Mouse (Mus musculus): ENCODE measurements around the gene Frmd4b. TPM values are rescaled to one million over a fixed set of nuclear protein-coding genes. Genes with fewer than 3 reads are reported as not detected.
"Not testable (repeated sequence)": the region's sequence is repeated elsewhere in the genome, so short reads cannot be mapped to it uniquely, and the experiment has no call there.

The Frmd4b gene
- polyA plus RNA-seq, 1 experiment from 2014 or later = 17.6 TPM

GRCm38 (mm10) chr6:97269596-97269995, 347.7 kb downstream of the Frmd4b start:
- Histone ChIP-seq H3K27me3 (ENCODE audit: control insufficient read depth, insufficient read depth, low read length) (no peaks in the 10 kb centered on the region), H3K9ac (ENCODE audit: low read length) (no peak overlapping the region), H3K27ac (replicated peaks in 1 of 2; ENCODE audit: control insufficient read depth in 1 of 2, insufficient read depth in 1 of 2, low read depth in 2 of 2, low read length in 2 of 2) (no peak overlapping the region), H3K9me3 (ENCODE audit: control insufficient read depth, low read length) (no peaks in the 10 kb centered on the region), H3K4me1 (ENCODE audit: control insufficient read depth in 2 of 2, insufficient read depth in 2 of 2, low read length in 2 of 2) (peaks cover 8 to 9% of the 10 kb centered on the region in 2 experiments), H3K4me2 (ENCODE audit: low read length) (no peak overlapping the region), H3K4me3 (ENCODE audit: control insufficient read depth in 1 of 2, insufficient read depth in 1 of 2, low read depth in 1 of 2, low read length in 2 of 2) (no peak overlapping the region), H3K36me3 (ENCODE audit: control insufficient read depth, insufficient read depth, low read length) (no peaks in the 10 kb centered on the region)
- ATAC-seq (ENCODE audit: insufficient number of reproducible peaks, insufficient read depth, low FRiP score, low read depth) = no peak
- WGBS = 75% methylated on average over 11 of the region's 11 CpGs

DNA sequence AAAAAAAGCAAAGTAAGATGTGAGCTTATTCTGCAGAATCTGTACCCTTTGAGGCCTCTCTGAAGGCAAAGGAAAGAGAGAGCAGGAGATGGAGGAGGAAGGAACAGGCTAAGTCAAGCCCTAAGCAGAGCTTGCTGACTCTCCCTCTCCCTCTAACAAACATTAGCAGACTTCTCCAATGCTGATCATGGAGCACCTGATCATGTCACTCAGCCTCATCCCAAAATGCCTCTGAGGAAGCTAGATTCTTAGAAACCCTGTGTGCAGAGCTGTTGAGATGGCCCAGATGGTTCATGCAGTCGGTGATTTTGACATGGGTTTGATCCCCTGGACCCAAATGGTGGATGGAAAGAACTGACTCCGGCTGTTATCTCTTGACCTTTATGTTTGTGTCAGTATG, 350.2 kb downstream of the Frmd4b start:
- peaks cover 3 to 8% of the 10 kb centered on the region in 2 experiments; a peak in 3 of 4 replicates for H3K4me1 ChIP-seq (ENCODE audit: control insufficient read depth in 2 of 2, insufficient read depth in 2 of 2, low read length in 2 of 2)
- H3K9me3 ChIP-seq (ENCODE audit: control insufficient read depth, low read length) = no peaks in the 10 kb centered on the region
- H3K27me3 ChIP-seq (ENCODE audit: control insufficient read depth, insufficient read depth, low read length) = no peaks in the 10 kb centered on the region
- H3K9ac ChIP-seq (ENCODE audit: low read length) = no peak overlapping the region
- ATAC-seq (ENCODE audit: insufficient number of reproducible peaks, insufficient read depth, low FRiP score, low read depth) = no peak
- H3K27ac ChIP-seq (replicated peaks in 1 of 2; ENCODE audit: control insufficient read depth in 1 of 2, insufficient read depth in 1 of 2, low read depth in 2 of 2, low read length in 2 of 2) = no peak overlapping the region
- no peak overlapping the region for H3K4me2 ChIP-seq (ENCODE audit: low read length)
- WGBS = 88% methylated on average over 2 of the region's 2 CpGs
- no peaks in the 10 kb centered on the region for H3K36me3 ChIP-seq (ENCODE audit: control insufficient read depth, insufficient read depth, low read length)
- H3K4me3 ChIP-seq (ENCODE audit: control insufficient read depth in 1 of 2, insufficient read depth in 1 of 2, low read depth in 1 of 2, low read length in 2 of 2) = no peak overlapping the region

- Histone ChIP-seq H3K4me3 (ENCODE audit: control insufficient read depth in 1 of 2, insufficient read depth in 1 of 2, low read depth in 1 of 2, low read length in 2 of 2) (no peak overlapping the region), H3K9ac (ENCODE audit: low read length) (no peak overlapping the region), H3K4me2 (ENCODE audit: low read length) (no peak overlapping the region), H3K36me3 (ENCODE audit: control insufficient read depth, insufficient read depth, low read length) (no peaks in the 10 kb centered on the region), H3K4me1 (ENCODE audit: control insufficient read depth in 2 of 2, insufficient read depth in 2 of 2, low read length in 2 of 2) (peaks cover 3 to 8% of the 10 kb centered on the region in 2 experiments; a peak in 3 of 4 replicates), H3K27ac (replicated peaks in 1 of 2; ENCODE audit: control insufficient read depth in 1 of 2, insufficient read depth in 1 of 2, low read depth in 2 of 2, low read length in 2 of 2) (no peak overlapping the region), H3K9me3 (ENCODE audit: control insufficient read depth, low read length) (no peaks in the 10 kb centered on the region), H3K27me3 (ENCODE audit: control insufficient read depth, insufficient read depth, low read length) (no peaks in the 10 kb centered on the region)
- ATAC-seq (ENCODE audit: insufficient number of reproducible peaks, insufficient read depth, low FRiP score, low read depth) = no peak
- WGBS = 71% methylated on average over 4 of the region's 4 CpGs
Measured at GRCm38 (mm10) chr6:97266661-97267060, 350.7 kb downstream of the Frmd4b start.

GRCm38 (mm10) chr6:97265705-97266104, 351.6 kb downstream of the Frmd4b start:
- H3K4me1 ChIP-seq (ENCODE audit: control insufficient read depth in 2 of 2, insufficient read depth in 2 of 2, low read length in 2 of 2) = peaks cover 3 to 8% of the 10 kb centered on the region in 2 experiments; a peak in 3 of 4 replicates
- no peaks in the 10 kb centered on the region for H3K36me3 ChIP-seq (ENCODE audit: control insufficient read depth, insufficient read depth, low read length)
- no peak overlapping the region for H3K4me3 ChIP-seq (ENCODE audit: control insufficient read depth in 1 of 2, insufficient read depth in 1 of 2, low read depth in 1 of 2, low read length in 2 of 2)
- peak; percentile 71 for ATAC-seq (ENCODE audit: insufficient number of reproducible peaks, insufficient read depth, low FRiP score, low read depth)
- 0 out of 2 replicates have a peak overlapping the region, but pooled peaks have one; percentile 1 for H3K9ac ChIP-seq (ENCODE audit: low read length)
- no peaks in the 10 kb centered on the region for H3K9me3 ChIP-seq (ENCODE audit: control insufficient read depth, low read length)
- H3K27ac ChIP-seq (replicated peaks in 1 of 2; ENCODE audit: control insufficient read depth in 1 of 2, insufficient read depth in 1 of 2, low read depth in 2 of 2, low read length in 2 of 2) = peak overlapping the region; percentile 93 to 95
- 34% methylated on average over 3 of the region's 3 CpGs for WGBS
- no peaks in the 10 kb centered on the region for H3K27me3 ChIP-seq (ENCODE audit: control insufficient read depth, insufficient read depth, low read length)
- H3K4me2 ChIP-seq (ENCODE audit: low read length) = peak overlapping the region; percentile 48

DNA sequence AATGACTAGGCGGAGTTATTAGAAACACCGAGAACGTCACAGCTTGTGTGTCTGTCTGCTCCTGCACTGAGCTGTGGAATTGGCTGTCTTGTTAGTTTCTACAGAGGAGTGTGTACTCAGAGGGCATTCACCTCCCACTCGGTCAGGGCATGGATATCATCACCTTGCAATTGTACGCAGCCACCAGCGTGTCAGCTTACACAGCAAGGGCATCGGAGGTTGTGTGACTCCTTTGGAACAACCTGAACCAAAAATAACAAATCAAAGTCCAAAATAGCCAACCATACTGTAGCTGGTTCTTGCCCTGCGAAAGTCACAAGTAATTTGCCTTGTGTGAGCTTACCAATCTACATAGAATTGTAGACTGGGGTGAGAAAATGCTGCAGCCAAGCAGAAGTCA, 352.1 kb downstream of the Frmd4b start:
- H3K9me3 ChIP-seq (ENCODE audit: control insufficient read depth, low read length) = no peaks in the 10 kb centered on the region
- WGBS = 28% methylated on average over 8 of the region's 8 CpGs
- peak overlapping the region; percentile 48 for H3K4me2 ChIP-seq (ENCODE audit: low read length)
- no peak overlapping the region for H3K4me3 ChIP-seq (ENCODE audit: control insufficient read depth in 1 of 2, insufficient read depth in 1 of 2, low read depth in 1 of 2, low read length in 2 of 2)
- H3K27ac ChIP-seq (replicated peaks in 1 of 2; ENCODE audit: control insufficient read depth in 1 of 2, insufficient read depth in 1 of 2, low read depth in 2 of 2, low read length in 2 of 2) = peak overlapping the region; percentile 93 to 95
- peak; percentile 46 for ATAC-seq (ENCODE audit: insufficient number of reproducible peaks, insufficient read depth, low FRiP score, low read depth)
- H3K4me1 ChIP-seq (ENCODE audit: control insufficient read depth in 2 of 2, insufficient read depth in 2 of 2, low read length in 2 of 2) = peaks cover 3 to 8% of the 10 kb centered on the region in 2 experiments; a peak in 3 of 4 replicates
- H3K36me3 ChIP-seq (ENCODE audit: control insufficient read depth, insufficient read depth, low read length) = no peaks in the 10 kb centered on the region
- H3K9ac ChIP-seq (ENCODE audit: low read length) = 0 out of 2 replicates have a peak overlapping the region, but pooled peaks have one; percentile 1
- no peaks in the 10 kb centered on the region for H3K27me3 ChIP-seq (ENCODE audit: control insufficient read depth, insufficient read depth, low read length)

GRCm38 (mm10) chr6:97263750-97264149, 353.6 kb downstream of the Frmd4b start:
- H3K4me1 ChIP-seq (ENCODE audit: control insufficient read depth in 2 of 2, insufficient read depth in 2 of 2, low read length in 2 of 2); H3K9me3 ChIP-seq (ENCODE audit: control insufficient read depth, low read length); H3K9ac ChIP-seq (ENCODE audit: low read length); H3K4me3 ChIP-seq (ENCODE audit: control insufficient read depth in 1 of 2, insufficient read depth in 1 of 2, low read depth in 1 of 2, low read length in 2 of 2); H3K36me3 ChIP-seq (ENCODE audit: control insufficient read depth, insufficient read depth, low read length); ATAC-seq (ENCODE audit: insufficient number of reproducible peaks, insufficient read depth, low FRiP score, low read depth); H3K4me2 ChIP-seq (ENCODE audit: low read length); H3K27me3 ChIP-seq (ENCODE audit: control insufficient read depth, insufficient read depth, low read length): not testable (repeated sequence)
- peak overlapping the region in 1 of 2 experiments; percentile 93; a peak in 1 of 4 replicates for H3K27ac ChIP-seq (replicated peaks in 1 of 2; ENCODE audit: control insufficient read depth in 1 of 2, insufficient read depth in 1 of 2, low read depth in 2 of 2, low read length in 2 of 2)

- H3K4me1 ChIP-seq (ENCODE audit: control insufficient read depth in 2 of 2, insufficient read depth in 2 of 2, low read length in 2 of 2) = peaks cover 8 to 15% of the 10 kb centered on the region in 2 experiments
- WGBS = 83% methylated on average over 4 of the region's 4 CpGs
- no peak overlapping the region for H3K27ac ChIP-seq (replicated peaks in 1 of 2; ENCODE audit: control insufficient read depth in 1 of 2, insufficient read depth in 1 of 2, low read depth in 2 of 2, low read length in 2 of 2)
- H3K9me3 ChIP-seq (ENCODE audit: control insufficient read depth, low read length) = no peaks in the 10 kb centered on the region
- H3K4me3 ChIP-seq (ENCODE audit: control insufficient read depth in 1 of 2, insufficient read depth in 1 of 2, low read depth in 1 of 2, low read length in 2 of 2) = no peak overlapping the region
- no peak overlapping the region for H3K4me2 ChIP-seq (ENCODE audit: low read length)
- H3K27me3 ChIP-seq (ENCODE audit: control insufficient read depth, insufficient read depth, low read length) = no peaks in the 10 kb centered on the region
- ATAC-seq (ENCODE audit: insufficient number of reproducible peaks, insufficient read depth, low FRiP score, low read depth) = no peak
- no peak overlapping the region for H3K9ac ChIP-seq (ENCODE audit: low read length)
- H3K36me3 ChIP-seq (ENCODE audit: control insufficient read depth, insufficient read depth, low read length) = no peaks in the 10 kb centered on the region
Measured at GRCm38 (mm10) chr6:97262229-97262628, 355.1 kb downstream of the Frmd4b start.

GRCm38 (mm10) chr6:97259926-97260325, 357.4 kb downstream of the Frmd4b start:
- not testable (repeated sequence) for ATAC-seq (ENCODE audit: insufficient number of reproducible peaks, insufficient read depth, low FRiP score, low read depth); H3K4me2 ChIP-seq (ENCODE audit: low read length); H3K9ac ChIP-seq (ENCODE audit: low read length); H3K4me3 ChIP-seq (ENCODE audit: control insufficient read depth in 1 of 2, insufficient read depth in 1 of 2, low read depth in 1 of 2, low read length in 2 of 2); H3K9me3 ChIP-seq (ENCODE audit: control insufficient read depth, low read length); H3K36me3 ChIP-seq (ENCODE audit: control insufficient read depth, insufficient read depth, low read length); H3K27ac ChIP-seq (replicated peaks in 1 of 2; ENCODE audit: control insufficient read depth in 1 of 2, insufficient read depth in 1 of 2, low read depth in 2 of 2, low read length in 2 of 2); H3K27me3 ChIP-seq (ENCODE audit: control insufficient read depth, insufficient read depth, low read length)
- H3K4me1 ChIP-seq (ENCODE audit: control insufficient read depth in 2 of 2, insufficient read depth in 2 of 2, low read length in 2 of 2) = peaks cover 0 to 13% of the 10 kb centered on the region in 2 experiments; a peak in 3 of 4 replicates
- 92% methylated on average over 2 of the region's 2 CpGs for WGBS
